Mouse (Mus musculus) layer of hippocampus, postnatal 36 days (tissue): Measurements from ENCODE around the gene Phrf1. TPM values are rescaled to one million over a fixed set of nuclear protein-coding genes. Genes with fewer than 3 reads are reported as not detected.
"Not testable (repeated sequence)": the region's sequence is repeated elsewhere in the genome, so short reads cannot be mapped to it uniquely, and the experiment has no call there.

Experiments
- DNase-seq, 2 experiments: peaks; one replicate each; pipeline ENCODE4 v3.0.0; 2022
- total RNA-seq, 2 experiments: library from RNA; stranded (reverse); gene quantifications; 2 replicates each; pipeline ENCODE4 v1.2.3; 2021

Phrf1 gene
- total RNA-seq, 2 experiments from 2014 or later, result 79.9 to 86.9 TPM

GRCm38 (mm10) chr7:141213605-141214235 lies 14.9 kb upstream of the Phrf1 start, which contains the start of gene Lmntd2:
TSS of gene Lmntd2 (minus strand) at chr7:141214080.
- no peak for DNase-seq

GRCm38 (mm10) chr7:141214310-141214709 lies 14.3 kb upstream of the Phrf1 start:
- DNase-seq, result no peak

- DNase-seq, result peak; percentile 77 to 79
These were observed 13.3 kb upstream of the Phrf1 start, which contains the start of gene Rassf7 for GRCm38 (mm10) chr7:141215101-141215879. TSS of gene Rassf7 (plus strand) at chr7:141215860.

GRCm38 (mm10) chr7:141215880-141216733 lies 12.5 kb upstream of the Phrf1 start:
- DNase-seq, result no peak

GRCm38 (mm10) chr7:141216894-141217293 lies 11.7 kb upstream of the Phrf1 start:
- DNase-seq, result no peak

- no peak for DNase-seq
These were observed 11.1 kb upstream of the Phrf1 start for GRCm38 (mm10) chr7:141217343-141218013.

- no peak for DNase-seq
These were observed 10.4 kb upstream of the Phrf1 start for GRCm38 (mm10) chr7:141218141-141218540.

GRCm38 (mm10) chr7:141218557-141219133 lies 9.9 kb upstream of the Phrf1 start:
- no peak for DNase-seq

GRCm38 (mm10) chr7:141219558-141220099 lies 9.0 kb upstream of the Phrf1 start:
- DNase-seq, result no peak

- no peak for DNase-seq
These were observed 8.2 kb upstream of the Phrf1 start for GRCm38 (mm10) chr7:141220377-141220776.

GRCm38 (mm10) chr7:141221249-141222125 lies 7.1 kb upstream of the Phrf1 start:
- peak; percentile 90 to 92 for DNase-seq

- no peak for DNase-seq
These were observed 6.5 kb upstream of the Phrf1 start for GRCm38 (mm10) chr7:141222126-141222467.

GRCm38 (mm10) chr7:141222696-141223215 lies 5.8 kb upstream of the Phrf1 start:
- no peak for DNase-seq

- no peak for DNase-seq
These were observed 2.0 kb upstream of the Phrf1 start for GRCm38 (mm10) chr7:141226535-141226934.

GRCm38 (mm10) chr7:141227796-141228195 lies 788 bp upstream of the Phrf1 start:
- no peak for DNase-seq

- no peak for DNase-seq
These were observed 1.1 kb downstream of the Phrf1 start for GRCm38 (mm10) chr7:141229702-141230101.

GRCm38 (mm10) chr7:141230570-141230969 lies 2.0 kb downstream of the Phrf1 start:
- no peak for DNase-seq

- no peak for DNase-seq
These were observed 2.5 kb downstream of the Phrf1 start for GRCm38 (mm10) chr7:141231111-141231510.

- DNase-seq, result no peak
These were observed 3.0 kb downstream of the Phrf1 start for GRCm38 (mm10) chr7:141231551-141231950.

- not testable (repeated sequence) for DNase-seq
These were observed 21.9 kb downstream of the Phrf1 start for GRCm38 (mm10) chr7:141250486-141250885.
